Mouse (Mus musculus) c-Kit-positive CD71-positive TER-119-negative erythroid progenitor cells, embryonic 14.5 days (primary cell): ENCODE data around the gene Fmnl3.
A peak's percentile ranks its signal among the peaks of the same experiment; 100 is the strongest.

ENCODE experiments used
- DNase-seq: peaks from one replicate; pipeline ENCODE4 v3.0.0-alpha.2; 2013; ENCODE audit warnings: low read depth

The Fmnl3 gene

GRCm38 (mm10) chr15:99317267-99317651 lies 53.0 kb downstream of the Fmnl3 start:
- DNase-seq: no peak

DNA sequence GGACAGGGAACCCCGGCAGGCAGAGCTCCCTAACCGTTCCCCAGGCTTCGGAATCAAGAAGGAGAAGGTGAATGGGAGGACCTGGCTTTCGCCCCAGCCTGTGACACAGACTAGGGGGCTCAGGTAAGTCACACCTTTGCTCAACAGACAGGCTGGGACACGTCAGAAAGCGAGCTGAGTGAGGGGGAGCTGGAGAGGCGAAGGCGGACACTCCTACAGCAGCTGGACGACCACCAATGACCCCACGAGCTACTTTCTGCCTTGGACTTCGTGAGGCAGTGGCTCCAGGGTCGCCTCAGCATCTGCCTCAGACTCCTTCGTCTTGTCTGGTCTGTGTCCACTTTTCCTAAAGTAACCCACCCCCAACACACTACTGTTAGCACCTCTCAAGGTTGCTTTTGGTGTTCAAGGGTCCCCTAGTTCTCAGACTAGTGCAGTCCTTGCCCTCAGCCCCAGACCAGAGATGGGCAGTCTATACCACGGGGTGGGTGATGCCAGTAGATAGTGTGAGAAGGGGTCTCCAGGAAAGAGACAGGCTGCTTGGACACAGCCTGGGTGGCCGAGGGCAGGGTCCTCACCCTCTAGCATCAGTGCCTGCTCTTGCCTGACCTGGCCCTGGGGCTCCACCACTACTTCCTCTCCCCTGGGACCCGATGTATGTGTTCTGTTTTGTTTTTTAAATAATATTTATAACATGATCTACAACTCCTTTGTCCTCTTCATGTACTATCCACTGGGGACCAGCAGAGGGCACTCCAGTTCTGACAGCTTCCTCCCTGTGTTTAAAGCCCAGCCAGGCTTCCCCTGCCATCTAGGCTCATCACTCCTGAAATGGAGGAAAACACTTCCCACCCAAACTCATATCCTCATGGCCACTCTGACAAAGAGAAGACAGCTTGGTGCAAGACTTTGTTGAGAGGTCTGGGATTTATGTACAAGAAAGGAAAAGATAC lies 53.7 kb downstream of the Fmnl3 start:
- peak; percentile 38 for DNase-seq

DNA sequence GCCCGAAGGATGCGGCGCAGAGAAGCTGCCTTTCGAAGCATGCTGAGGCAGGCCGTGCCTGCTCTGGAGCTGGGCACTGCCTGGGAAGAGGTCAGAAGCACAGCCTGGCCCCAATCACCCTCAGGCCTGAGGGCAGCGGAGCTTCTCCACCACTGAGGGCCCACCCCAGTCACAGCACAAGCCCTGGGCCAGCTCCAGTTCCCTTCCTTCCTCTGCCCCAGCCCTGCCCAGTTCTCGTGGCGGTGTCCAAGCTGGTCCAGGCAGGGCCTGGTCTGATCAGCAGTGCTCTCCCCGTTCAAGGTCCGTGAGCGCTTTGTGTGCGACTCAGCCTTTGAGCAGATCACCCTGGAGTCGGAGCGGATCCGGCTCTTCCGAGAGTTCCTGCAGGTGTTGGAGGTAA lies 55.4 kb downstream of the Fmnl3 start:
- DNase-seq: no peak

GRCm38 (mm10) chr15:99310617-99311016 lies 59.7 kb downstream of the Fmnl3 start:
- DNase-seq: no peak

DNA sequence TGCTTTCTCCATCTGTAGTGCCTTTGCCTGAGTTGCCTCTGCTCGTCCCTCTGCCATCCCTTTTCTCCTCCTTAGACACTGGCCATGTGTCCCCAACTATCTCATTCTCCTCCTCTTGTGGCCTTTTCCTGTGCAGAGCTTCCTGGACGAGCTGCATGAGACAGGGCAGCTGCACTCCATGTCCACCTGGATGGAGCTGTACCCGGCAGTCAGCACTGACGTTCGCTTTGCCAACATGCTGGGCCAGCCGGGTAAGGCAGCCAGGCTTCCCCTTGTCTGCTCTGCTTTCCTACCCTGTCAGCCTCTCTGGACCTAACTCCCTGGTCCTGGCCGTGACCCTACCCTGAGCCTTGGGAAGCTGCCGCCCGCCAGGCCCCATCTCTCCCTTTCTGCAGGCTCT lies 60.7 kb downstream of the Fmnl3 start:
- DNase-seq: no peak

- DNase-seq: no peak
These were observed 62.8 kb downstream of the Fmnl3 start for GRCm38 (mm10) chr15:99307476-99307875.

GRCm38 (mm10) chr15:99296213-99296612 lies 74.1 kb downstream of the Fmnl3 start:
- DNase-seq: no peak

- DNase-seq: no peak
These were observed 74.7 kb downstream of the Fmnl3 start, which contains the start of gene Fam186b for GRCm38 (mm10) chr15:99295484-99295981. TSS of gene Fam186b (minus strand) at chr15:99295888.

DNA sequence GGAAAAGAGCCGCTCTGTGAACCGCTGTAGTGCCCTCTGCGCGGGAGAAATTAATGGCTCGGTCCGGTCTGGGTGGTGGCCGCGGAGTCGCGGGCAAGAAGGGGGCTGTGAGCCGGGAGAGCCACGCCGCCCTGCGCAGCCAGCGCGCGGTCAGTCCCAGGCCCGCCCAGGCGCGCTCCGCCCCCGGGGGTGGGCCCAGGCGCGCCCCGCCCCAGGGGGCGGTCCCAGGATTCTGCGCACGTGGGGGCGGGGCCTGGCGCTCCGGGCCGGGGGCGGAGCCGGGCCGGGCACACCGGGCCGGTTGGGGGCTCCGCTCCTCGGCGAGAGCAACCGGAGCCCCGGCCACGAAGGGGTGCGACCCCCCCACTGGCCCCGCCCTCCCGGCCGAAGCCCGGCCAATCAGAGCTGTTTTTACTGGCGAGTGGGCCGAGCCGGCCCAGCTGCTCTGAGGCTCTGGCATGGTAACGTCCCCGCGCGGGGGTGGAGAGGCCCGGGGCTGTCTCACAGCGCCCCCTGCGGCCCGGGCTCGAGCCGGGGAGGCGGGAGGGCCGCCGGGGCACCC lies 75.4 kb downstream of the Fmnl3 start, which contains the start of gene Prpf40b:
Gene Prpf40b, plus strand, starts transcription at position 275 of the 562 bp plus-strand sequence.
- peak; percentile 60 for DNase-seq

- no peak for DNase-seq
These were observed 76.0 kb downstream of the Fmnl3 start for GRCm38 (mm10) chr15:99294287-99294686.

- no peak for DNase-seq
These were observed 79.7 kb downstream of the Fmnl3 start for GRCm38 (mm10) chr15:99290586-99290985.

- peak; percentile 44 for DNase-seq
These were observed 85.1 kb downstream of the Fmnl3 start for GRCm38 (mm10) chr15:99285189-99285535.

GRCm38 (mm10) chr15:99284527-99285188 lies 85.6 kb downstream of the Fmnl3 start:
- peak; percentile 65 for DNase-seq

- no peak for DNase-seq
These were observed 86.8 kb downstream of the Fmnl3 start for GRCm38 (mm10) chr15:99283456-99283855.

- DNase-seq: no peak
These were observed 92.0 kb downstream of the Fmnl3 start for GRCm38 (mm10) chr15:99278271-99278670.

DNA sequence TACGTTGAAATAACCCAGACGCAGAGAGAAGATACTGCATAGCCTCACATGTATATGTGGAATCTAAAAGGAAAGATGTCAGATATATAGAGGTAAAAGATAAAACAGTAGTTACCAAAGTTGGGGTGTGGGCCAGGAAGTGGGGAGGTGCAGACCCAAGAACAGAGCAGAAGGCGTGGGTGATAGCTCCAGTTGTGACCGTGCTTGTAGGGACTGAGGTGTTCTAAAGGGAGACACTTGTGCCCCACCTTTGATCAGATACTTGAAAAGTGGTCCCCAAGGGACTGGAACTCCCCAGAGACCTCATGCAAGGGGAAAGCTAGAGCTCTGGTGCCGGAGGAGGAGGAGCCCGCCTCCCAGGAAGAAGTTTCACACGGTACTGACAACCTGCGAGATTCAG lies 94.2 kb downstream of the Fmnl3 start:
- no peak for DNase-seq
